Mouse (Mus musculus) small intestine, adult 2 months (tissue): ENCODE measurements around the gene Slamf9.

Experiments
- CTCF ChIP-seq: fragments of 200-500 bp; IDR thresholded peaks from 2 replicates; pipeline ENCODE4 v1.5.1; 2012; ENCODE audit warnings: low read depth, mild to moderate bottlenecking, control low read depth, inconsistent platforms, low read length, moderate library complexity, mixed read lengths; ENCODE audit not compliant: insufficient replicate concordance, insufficient read length; ENCODE audit errors: extremely low read depth
- POLR2A ChIP-seq: fragments of 200-500 bp; IDR thresholded peaks from 2 replicates; pipeline ENCODE4 v1.6.1; 2012; ENCODE audit warnings: low read depth, mild to moderate bottlenecking, control low read depth, inconsistent platforms, low read length, moderate library complexity

DNA sequence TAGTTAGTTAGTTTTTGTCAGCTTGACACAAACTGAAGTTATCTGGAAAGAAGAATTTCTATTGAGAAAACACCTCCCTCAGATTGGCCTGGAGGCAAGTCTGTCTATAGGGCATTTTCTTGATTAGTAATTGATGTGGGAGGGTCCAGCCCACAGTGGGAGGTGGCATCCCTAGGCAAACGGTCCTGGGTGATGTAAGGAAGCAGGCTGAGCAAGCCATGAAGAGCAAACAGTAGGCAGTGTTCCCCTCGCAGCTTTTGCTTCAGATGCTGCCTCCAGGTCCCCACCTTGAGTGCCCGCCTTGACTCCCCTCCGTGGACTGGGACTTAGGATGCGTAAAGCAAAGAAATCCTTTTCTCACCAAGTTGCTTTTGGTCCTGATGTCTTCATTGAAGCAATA, 34.1 kb downstream of the Slamf9 start:
- TF ChIP-seq CTCF (no peak), POLR2A (no peak)
